Mouse (Mus musculus) E14TG2a.4 (cell line): ENCODE measurements around the gene Gipc3.
A peak's percentile ranks its signal among the peaks of the same experiment; 100 is the strongest.

Experiments used
- H3K27me3 ChIP-seq: 2 replicates; pipeline ENCODE4 v1.6.1; 2014; ENCODE audit warnings: low read length, control low read depth; ENCODE audit not compliant: insufficient read depth
- H3K36me3 ChIP-seq: 2 replicates; pipeline ENCODE4 v1.6.1; 2014; ENCODE audit warnings: low read length, control low read depth; ENCODE audit not compliant: insufficient read depth
- H3K4me1 ChIP-seq: replicated peaks from 2 replicates; pipeline ENCODE4 v1.6.1; 2014; ENCODE audit warnings: low read depth, low read length, control low read depth
- H3K4me3 ChIP-seq: replicated peaks from 2 replicates; pipeline ENCODE4 v1.5.1; 2014; ENCODE audit warnings: mild to moderate bottlenecking, low read length
- H3K9me3 ChIP-seq: 2 replicates; pipeline ENCODE4 v1.6.1; 2014; ENCODE audit warnings: low read length, control low read depth
- CTCF ChIP-seq: conservative IDR thresholded peaks from 2 replicates; pipeline ENCODE4 v1.5.1; 2014; ENCODE audit warnings: low read length
- NANOG ChIP-seq: IDR thresholded peaks from 2 replicates; pipeline ENCODE4 v1.6.1; 2014; ENCODE audit warnings: borderline replicate concordance, low read length, mixed read lengths
- POU5F1 ChIP-seq: IDR thresholded peaks from 2 replicates; pipeline ENCODE4 v1.6.1; 2014; ENCODE audit warnings: low read length, borderline replicate concordance

Gipc3 gene

DNA sequence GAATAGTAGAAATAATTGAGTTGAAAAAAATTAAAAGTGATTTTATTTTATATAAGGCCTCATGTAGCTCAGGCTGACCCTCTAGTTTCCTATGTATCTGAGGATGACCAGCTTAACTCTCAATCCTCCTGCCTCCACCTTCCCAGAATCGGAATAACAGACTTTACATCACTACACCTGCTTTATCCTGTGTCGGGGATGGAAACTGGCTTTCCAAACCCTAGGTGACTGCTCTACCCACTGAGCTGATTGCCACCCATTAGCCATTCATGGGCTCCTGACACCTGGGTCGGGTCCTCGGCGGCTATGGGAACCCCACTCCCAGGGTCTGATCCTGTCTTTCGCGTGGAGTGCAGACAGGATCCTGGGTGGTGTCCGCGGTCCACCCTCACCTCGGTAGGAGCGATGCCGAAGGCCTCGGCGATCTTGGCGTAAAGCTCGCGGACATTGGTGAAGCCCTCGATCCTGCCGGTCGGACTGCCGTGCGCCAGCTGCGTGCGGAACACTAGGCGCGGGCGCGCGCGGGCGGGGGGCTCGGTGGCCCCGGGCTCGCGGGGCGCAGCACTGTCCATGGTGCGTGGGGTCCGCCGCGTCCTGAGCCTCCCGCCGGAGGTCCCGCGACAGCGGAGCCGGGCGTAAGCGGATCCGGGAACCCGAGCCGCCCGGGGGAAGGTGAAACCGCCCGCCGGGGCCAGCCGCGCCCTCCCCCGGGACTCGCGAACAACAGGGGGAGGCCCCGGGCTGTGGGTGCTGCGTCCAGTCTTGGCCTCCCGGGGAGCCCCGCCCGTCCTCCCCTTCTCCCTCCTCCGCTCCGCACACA, at the start of gene Gipc3:
TSS of gene Gipc3 (minus strand) at position 581 of the 820 bp plus-strand sequence.
- H3K36me3 ChIP-seq = peaks cover 19% of the 10 kb centered on the region
- TF ChIP-seq NANOG = no peak
- TF ChIP-seq POU5F1 = no peak
- no peak for TF ChIP-seq CTCF
- peak within 1 kb of the TSS; percentile 77 for H3K4me3 ChIP-seq
- H3K9me3 ChIP-seq = no peaks in the 10 kb centered on the region
- H3K27me3 ChIP-seq = peaks cover 46% of the 10 kb centered on the region
- H3K4me1 ChIP-seq = peaks cover 77% of the 10 kb centered on the region

- peaks cover 81% of the 10 kb centered on the region for H3K4me1 ChIP-seq
- peaks cover 38% of the 10 kb centered on the region for H3K36me3 ChIP-seq
- H3K27me3 ChIP-seq = no peaks in the 10 kb centered on the region
- no peak for TF ChIP-seq POU5F1
- no peak for TF ChIP-seq CTCF
- TF ChIP-seq NANOG = no peak
- no peaks in the 10 kb centered on the region for H3K9me3 ChIP-seq
- peak within 1 kb of the TSS; percentile 46 for H3K4me3 ChIP-seq
Measured at GRCm38 (mm10) chr10:81392781-81393185, 49.7 kb upstream of the Gipc3 start, which contains the start of gene Smim24. Gene Smim24 (plus strand): TSS chr10:81393051.

GRCm38 (mm10) chr10:81392270-81392669, 49.2 kb upstream of the Gipc3 start:
- H3K27me3 ChIP-seq = no peaks in the 10 kb centered on the region
- TF ChIP-seq POU5F1 (no peak), CTCF (no peak), NANOG (no peak)
- no peak overlapping the region for H3K4me3 ChIP-seq
- H3K4me1 ChIP-seq = peaks cover 81% of the 10 kb centered on the region
- H3K36me3 ChIP-seq = peaks cover 43% of the 10 kb centered on the region
- no peaks in the 10 kb centered on the region for H3K9me3 ChIP-seq

DNA sequence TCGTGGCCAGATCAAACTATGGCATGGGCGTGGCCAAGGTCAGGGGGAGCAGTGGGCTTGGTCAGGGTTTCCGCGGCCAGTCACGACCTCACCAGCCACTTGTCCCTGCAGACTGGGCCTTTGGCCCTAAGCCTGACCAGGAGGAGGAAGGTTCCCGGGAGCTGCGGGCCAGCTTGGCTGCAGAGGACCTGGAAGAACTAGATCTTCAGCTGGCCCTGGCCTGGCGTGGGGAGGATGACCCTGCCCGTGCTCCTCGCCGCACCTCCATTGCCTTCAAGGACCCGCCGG, 47.6 kb upstream of the Gipc3 start:
- Histone ChIP-seq H3K9me3 (no peaks in the 10 kb centered on the region), H3K36me3 (peaks cover 59% of the 10 kb centered on the region), H3K4me1 (peaks cover 81% of the 10 kb centered on the region), H3K4me3 (peak overlapping the region; percentile 20; the same call in 1 of the 2 replicates), H3K27me3 (no peaks in the 10 kb centered on the region)
- no peak for TF ChIP-seq CTCF
- TF ChIP-seq POU5F1 = no peak
- TF ChIP-seq NANOG = no peak

GRCm38 (mm10) chr10:81389801-81390677, 47.0 kb upstream of the Gipc3 start:
- peak; percentile 98 for TF ChIP-seq CTCF
- TF ChIP-seq POU5F1 = no peak
- no peak for TF ChIP-seq NANOG

DNA sequence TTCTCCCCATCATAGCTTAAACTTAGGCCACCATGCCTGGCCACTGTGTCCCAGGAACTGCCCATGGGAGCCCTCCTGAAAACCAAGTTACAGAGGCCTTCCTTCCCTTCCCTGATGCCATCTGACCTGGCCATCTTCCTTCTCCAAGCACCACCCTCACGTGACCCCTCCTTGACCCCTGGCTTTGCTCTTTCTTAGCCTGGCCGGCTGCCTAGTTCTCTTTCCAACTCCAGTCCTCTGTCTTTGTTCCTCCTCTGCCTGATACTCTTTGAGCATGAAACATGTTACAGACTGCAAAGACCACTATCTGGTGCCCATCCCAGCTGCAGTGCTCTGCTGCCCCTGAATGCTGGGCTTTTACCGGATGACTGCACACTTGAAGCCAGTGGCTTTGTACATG, 46.3 kb upstream of the Gipc3 start:
- H3K4me1 ChIP-seq = peaks cover 82% of the 10 kb centered on the region
- H3K36me3 ChIP-seq = peaks cover 65% of the 10 kb centered on the region
- TF ChIP-seq POU5F1 (no peak), CTCF (no peak), NANOG (no peak)

More at GRCm38 (mm10) chr10:81389801-81390677, 47.0 kb upstream of the Gipc3 start:
- peaks cover 83% of the 10 kb centered on the region for H3K4me1 ChIP-seq
- H3K9me3 ChIP-seq = no peaks in the 10 kb centered on the region
- peak overlapping the region; percentile 20; the same call in 1 of the 2 replicates for H3K4me3 ChIP-seq
- H3K36me3 ChIP-seq = peaks cover 65% of the 10 kb centered on the region
- H3K27me3 ChIP-seq = no peaks in the 10 kb centered on the region

DNA sequence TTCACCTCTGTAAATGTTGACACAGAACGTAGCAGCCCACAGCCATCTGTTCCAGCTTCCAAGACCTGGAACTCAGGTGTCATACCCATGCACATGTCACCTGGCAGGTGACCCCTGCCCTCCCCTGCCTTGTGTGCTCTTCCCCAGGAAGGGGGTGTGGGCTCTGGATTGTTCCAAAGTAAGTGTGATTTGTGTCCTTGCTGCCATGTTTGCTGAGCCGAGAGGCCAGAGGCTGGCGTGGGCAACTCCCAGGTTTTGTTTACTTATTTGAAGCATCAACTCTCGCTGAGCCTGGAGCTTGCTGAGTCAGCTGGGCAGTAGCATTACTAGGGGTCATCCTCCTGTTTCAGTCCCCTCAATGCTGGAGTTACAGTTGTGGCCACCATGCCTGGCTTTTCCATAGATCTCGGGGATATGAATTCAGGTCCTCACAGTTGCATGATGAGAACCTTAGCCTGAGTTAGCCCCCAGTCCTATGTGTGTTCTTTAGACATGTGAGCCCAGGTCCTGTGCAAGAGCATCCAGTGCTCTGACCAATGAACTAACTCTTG, 45.5 kb upstream of the Gipc3 start, which contains the start of gene Gm48552:
TSS of gene Gm48552 (plus strand) at position 501 of the 551 bp plus-strand sequence.
- no peaks in the 10 kb centered on the region for H3K27me3 ChIP-seq
- peaks cover 65% of the 10 kb centered on the region for H3K36me3 ChIP-seq
- no peak within 1 kb of the TSS for H3K4me3 ChIP-seq
- TF ChIP-seq CTCF (no peak), POU5F1 (no peak), NANOG (no peak)
- H3K4me1 ChIP-seq = peaks cover 76% of the 10 kb centered on the region
- H3K9me3 ChIP-seq = no peaks in the 10 kb centered on the region

More for the DNA sequence above, 46.3 kb upstream of the Gipc3 start:
- no peaks in the 10 kb centered on the region for H3K27me3 ChIP-seq
- H3K9me3 ChIP-seq = no peaks in the 10 kb centered on the region
- no peak overlapping the region for H3K4me3 ChIP-seq

DNA sequence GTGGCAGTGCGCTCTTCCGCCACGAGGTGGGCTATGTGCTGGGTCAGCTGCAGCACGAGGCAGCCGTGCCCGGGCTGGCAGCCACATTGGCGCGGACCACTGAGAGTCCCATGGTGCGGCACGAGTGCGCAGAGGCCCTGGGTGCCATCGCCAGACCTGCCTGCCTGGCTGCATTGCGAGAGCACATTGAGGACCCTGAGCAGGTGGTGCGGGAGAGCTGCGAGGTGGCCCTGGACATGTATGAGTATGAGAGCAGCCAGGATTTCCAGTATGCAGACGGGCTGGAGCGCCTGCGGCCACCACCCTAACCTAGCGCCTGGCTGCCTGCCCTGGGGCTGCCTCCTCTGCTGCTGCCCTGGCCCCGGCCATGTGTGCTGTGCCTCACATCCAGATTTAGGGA, 44.6 kb upstream of the Gipc3 start:
- TF ChIP-seq POU5F1 = no peak
- no peak for TF ChIP-seq NANOG
- TF ChIP-seq CTCF = no peak
- Histone ChIP-seq H3K4me3 (no peak overlapping the region; the same call in 1 of the 2 replicates), H3K36me3 (peaks cover 65% of the 10 kb centered on the region), H3K4me1 (peaks cover 68% of the 10 kb centered on the region), H3K9me3 (no peaks in the 10 kb centered on the region), H3K27me3 (no peaks in the 10 kb centered on the region)
